Mouse (Mus musculus) midbrain, embryonic 10.5 days (tissue): Measurements from ENCODE around the gene Csf1. TPM values are rescaled to one million over a fixed set of nuclear protein-coding genes. Genes with fewer than 3 reads are reported as not detected.

Experiments
- DNase-seq: peaks from one replicate; pipeline ENCODE4 v3.0.0-alpha.2; 2017; ENCODE audit warnings: low spot score
- H3K27ac ChIP-seq: fragments of 300-500 bp; sonication (generic); replicated peaks from 2 replicates; pipeline ENCODE4 v1.5.1; 2016; ENCODE audit warnings: mild to moderate bottlenecking
- H3K27me3 ChIP-seq: fragments of 300-500 bp; sonication (generic); 2 replicates; pipeline ENCODE4 v1.6.1; 2016; ENCODE audit warnings: low read depth, mild to moderate bottlenecking; ENCODE audit not compliant: poor library complexity, severe bottlenecking
- H3K36me3 ChIP-seq: fragments of 300-500 bp; sonication (generic); 2 replicates; pipeline ENCODE4 v1.6.1; 2016; ENCODE audit warnings: mild to moderate bottlenecking, moderate library complexity
- H3K4me1 ChIP-seq: fragments of 300-500 bp; sonication (generic); 2 replicates; pipeline ENCODE4 v1.6.1; 2016
- H3K4me3 ChIP-seq: fragments of 300-500 bp; sonication (generic); 2 replicates; pipeline ENCODE4 v1.5.1; 2016; ENCODE audit warnings: mild to moderate bottlenecking, moderate library complexity
- H3K9me3 ChIP-seq: fragments of 300-500 bp; sonication (generic); replicated peaks from 2 replicates; pipeline ENCODE4 v1.6.1; 2016; ENCODE audit warnings: mild to moderate bottlenecking
- WGBS: fragments of 180-500 bp; shearing (Covaris S2); methylation state at CpG from one replicate; pipeline ENCODE4 v1.1.7; 2016; 5-methylcytosine and 5-hydroxymethylcytosine counted together
- polyA plus RNA-seq: library from polyadenylated mRNA; unstranded; fragments of >200 nt; fragmentation: Nextera tagmentation; extraction: Ambion mirVana; gene quantifications from 2 replicates; pipeline ENCODE4 v1.2.1, GENCODE M21; 2016

Csf1 gene
- polyA plus RNA-seq, 1 experiment from 2014 or later, result 6.5 TPM

GRCm38 (mm10) chr3:107775056-107775455 lies 14.8 kb upstream of the Csf1 start:
- no peaks in the 10 kb centered on the region for H3K9me3 ChIP-seq
- DNase-seq, result no peak
- 0 out of 2 replicates have a peak, but pooled peaks cover 4% of the 10 kb centered on the region for H3K27me3 ChIP-seq
- H3K4me1 ChIP-seq, result peaks cover 22% of the 10 kb centered on the region
- WGBS, result 50% methylated on average over 5 of the region's 5 CpGs
- H3K36me3 ChIP-seq, result no peaks in the 10 kb centered on the region
- no peak overlapping the region for H3K4me3 ChIP-seq
- H3K27ac ChIP-seq, result no peak overlapping the region

- no peaks in the 10 kb centered on the region for H3K9me3 ChIP-seq
- no peak overlapping the region for H3K4me3 ChIP-seq
- H3K27ac ChIP-seq, result no peak overlapping the region
- H3K4me1 ChIP-seq, result peaks cover 22% of the 10 kb centered on the region
- 0 out of 2 replicates have a peak, but pooled peaks cover 12% of the 10 kb centered on the region for H3K27me3 ChIP-seq
- WGBS, result 79% methylated on average over 5 of the region's 5 CpGs
- H3K36me3 ChIP-seq, result no peaks in the 10 kb centered on the region
- DNase-seq, result no peak
Observed at GRCm38 (mm10) chr3:107772860-107773259, 12.6 kb upstream of the Csf1 start.

- Histone ChIP-seq H3K27me3 (peaks cover 8% of the 10 kb centered on the region; the same call in 1 of the 2 replicates), H3K9me3 (no peaks in the 10 kb centered on the region), H3K4me1 (peaks cover 11% of the 10 kb centered on the region), H3K36me3 (no peaks in the 10 kb centered on the region), H3K27ac (no peak overlapping the region), H3K4me3 (no peak overlapping the region)
- 86% methylated on average over 2 of the region's 2 CpGs for WGBS
- DNase-seq, result no peak
Observed at GRCm38 (mm10) chr3:107769692-107770091, 9.4 kb upstream of the Csf1 start.

GRCm38 (mm10) chr3:107768104-107768989 lies 8.1 kb upstream of the Csf1 start:
- WGBS, result 82% methylated on average over 8 of the region's 8 CpGs
- H3K9me3 ChIP-seq, result no peaks in the 10 kb centered on the region
- no peaks in the 10 kb centered on the region for H3K36me3 ChIP-seq
- H3K27me3 ChIP-seq, result peaks cover 8% of the 10 kb centered on the region; the same call in 1 of the 2 replicates
- H3K27ac ChIP-seq, result no peak overlapping the region
- peaks cover 11% of the 10 kb centered on the region for H3K4me1 ChIP-seq
- no peak overlapping the region for H3K4me3 ChIP-seq
- no peak for DNase-seq

- H3K4me1 ChIP-seq, result peaks cover 11% of the 10 kb centered on the region
- peaks cover 8% of the 10 kb centered on the region; the same call in 1 of the 2 replicates for H3K27me3 ChIP-seq
- no peak overlapping the region for H3K4me3 ChIP-seq
- WGBS, result 71% methylated on average over 2 of the region's 2 CpGs
- H3K9me3 ChIP-seq, result no peaks in the 10 kb centered on the region
- no peak for DNase-seq
- no peaks in the 10 kb centered on the region for H3K36me3 ChIP-seq
- no peak overlapping the region for H3K27ac ChIP-seq
Observed at GRCm38 (mm10) chr3:107766804-107767203, 6.5 kb upstream of the Csf1 start.

- DNase-seq, result no peak
- WGBS, result 78% methylated on average over 2 of the region's 2 CpGs
- peaks cover 15% of the 10 kb centered on the region for H3K27me3 ChIP-seq
- H3K27ac ChIP-seq, result no peak overlapping the region
- H3K9me3 ChIP-seq, result no peaks in the 10 kb centered on the region
- H3K36me3 ChIP-seq, result no peaks in the 10 kb centered on the region
- H3K4me3 ChIP-seq, result no peak overlapping the region
- H3K4me1 ChIP-seq, result peaks cover 12% of the 10 kb centered on the region
Observed at GRCm38 (mm10) chr3:107765979-107766378, 5.7 kb upstream of the Csf1 start.

GRCm38 (mm10) chr3:107763552-107763951 lies 3.3 kb upstream of the Csf1 start:
- no peak for DNase-seq
- no peaks in the 10 kb centered on the region for H3K36me3 ChIP-seq
- peaks cover 35% of the 10 kb centered on the region for H3K4me1 ChIP-seq
- H3K27ac ChIP-seq, result no peak overlapping the region
- 87% methylated on average over 4 of the region's 4 CpGs for WGBS
- peaks cover 22% of the 10 kb centered on the region for H3K27me3 ChIP-seq
- no peaks in the 10 kb centered on the region for H3K9me3 ChIP-seq
- H3K4me3 ChIP-seq, result no peak overlapping the region

- Histone ChIP-seq H3K4me3 (no peak overlapping the region), H3K27me3 (peaks cover 20% of the 10 kb centered on the region), H3K27ac (no peak overlapping the region), H3K9me3 (no peaks in the 10 kb centered on the region), H3K4me1 (peaks cover 37% of the 10 kb centered on the region), H3K36me3 (no peaks in the 10 kb centered on the region)
- no peak for DNase-seq
- 91% methylated on average over 5 of the region's 5 CpGs for WGBS
Observed at GRCm38 (mm10) chr3:107761446-107761845, 1.2 kb upstream of the Csf1 start.

GRCm38 (mm10) chr3:107760771-107761170 lies 502 bp upstream of the Csf1 start:
- 76% methylated on average over 1 of the region's 1 CpGs for WGBS
- Histone ChIP-seq H3K4me3 (peak overlapping the region; percentile 80), H3K36me3 (no peaks in the 10 kb centered on the region), H3K27me3 (peaks cover 20% of the 10 kb centered on the region), H3K4me1 (peaks cover 44% of the 10 kb centered on the region), H3K9me3 (no peaks in the 10 kb centered on the region), H3K27ac (peak overlapping the region; percentile 96)
- DNase-seq, result no peak

GRCm38 (mm10) chr3:107758638-107759037 lies 1.6 kb downstream of the Csf1 start:
- Histone ChIP-seq H3K4me1 (peaks cover 48% of the 10 kb centered on the region), H3K36me3 (peaks cover 6% of the 10 kb centered on the region), H3K27me3 (peaks cover 20% of the 10 kb centered on the region), H3K4me3 (peak overlapping the region; percentile 80), H3K27ac (peak overlapping the region; percentile 96), H3K9me3 (no peaks in the 10 kb centered on the region)
- peak; percentile 22 for DNase-seq
- WGBS, result 45% methylated on average over 3 of the region's 3 CpGs

GRCm38 (mm10) chr3:107758176-107758575 lies 2.1 kb downstream of the Csf1 start:
- Histone ChIP-seq H3K4me3 (peak overlapping the region; percentile 80; the same call in 1 of the 2 replicates), H3K4me1 (peaks cover 48% of the 10 kb centered on the region), H3K27me3 (peaks cover 20% of the 10 kb centered on the region), H3K9me3 (no peaks in the 10 kb centered on the region), H3K36me3 (peaks cover 11% of the 10 kb centered on the region), H3K27ac (no peak overlapping the region; the same call in 1 of the 2 replicates)
- no peak for DNase-seq
- 74% methylated on average over 2 of the region's 2 CpGs for WGBS

- H3K4me3 ChIP-seq, result no peak overlapping the region
- no peak overlapping the region; the same call in 1 of the 2 replicates for H3K27ac ChIP-seq
- H3K4me1 ChIP-seq, result peaks cover 48% of the 10 kb centered on the region
- peaks cover 17% of the 10 kb centered on the region for H3K36me3 ChIP-seq
- H3K9me3 ChIP-seq, result no peaks in the 10 kb centered on the region
- peaks cover 20% of the 10 kb centered on the region for H3K27me3 ChIP-seq
- 87% methylated on average over 5 of the region's 5 CpGs for WGBS
- no peak for DNase-seq
Observed at GRCm38 (mm10) chr3:107757365-107758129, 2.7 kb downstream of the Csf1 start.
